Mouse (Mus musculus): ENCODE data around the gene Ppp6r2.

DNA sequence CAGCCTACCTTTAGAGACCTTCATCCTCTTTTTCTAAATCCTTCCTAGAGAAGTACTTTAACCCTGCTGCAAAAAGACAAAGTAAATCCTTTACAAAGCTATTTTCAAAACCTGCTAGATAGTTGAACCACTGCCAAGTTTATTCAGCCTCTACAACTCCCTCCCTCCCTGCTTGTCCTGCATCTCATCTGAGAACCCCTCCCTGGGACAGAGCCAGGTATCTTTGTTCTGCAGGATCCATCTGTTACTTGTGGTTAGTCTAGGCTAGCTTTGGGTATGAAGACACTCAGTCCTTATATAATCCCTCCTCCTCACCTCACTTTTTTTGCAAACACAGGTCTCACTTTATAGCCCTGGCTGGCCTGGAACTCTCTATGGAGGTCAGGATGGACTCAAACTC, 73.7 kb downstream of the Ppp6r2 start:
- TF ChIP-seq CTCF (IDR thresholded peaks at IDR 0.05; ENCODE audit: control insufficient read depth, insufficient read depth, low read length) (no peak), POLR2A (IDR thresholded peaks at IDR 0.05; ENCODE audit: borderline replicate concordance, control insufficient read depth, low read depth, low read length) (no peak)
